Mouse (Mus musculus): ENCODE measurements at regions not wholly inside any gene's neighbourhood (a gene's known extent, or its start where the extent isn't known, plus 50 kb on each side); places are given as distances from the start of the nearest gene placed in this dataset.

- 54% methylated on average over 2 of the region's 2 CpGs for WGBS
- no peak overlapping the region for H3K4me3 ChIP-seq (replicated peaks)
- no peaks in the 10 kb centered on the region for H3K9me3 ChIP-seq
- H3K4me1 ChIP-seq, result no peaks in the 10 kb centered on the region
- peak; percentile 75; the same call in 1 of the 2 replicates for ATAC-seq (ENCODE audit: low FRiP score)
- H3K36me3 ChIP-seq (replicated peaks), result no peaks in the 10 kb centered on the region
- H3K9ac ChIP-seq, result no peak overlapping the region
- H3K27ac ChIP-seq, result no peak overlapping the region
- H3K4me2 ChIP-seq, result no peak overlapping the region
- H3K27me3 ChIP-seq, result no peaks in the 10 kb centered on the region
These were observed 75.7 kb downstream of the Ankrd16 start for GRCm38 (mm10) chr2:11853210-11853973.

- Histone ChIP-seq H3K36me3 (replicated peaks) (no peaks in the 10 kb centered on the region), H3K9me3 (peaks cover 5% of the 10 kb centered on the region; the same call in 1 of the 2 replicates), H3K27ac (no peak overlapping the region)
These were observed 92.3 kb downstream of the Ankrd16 start for GRCm38 (mm10) chr2:11869983-11870382.

DNA sequence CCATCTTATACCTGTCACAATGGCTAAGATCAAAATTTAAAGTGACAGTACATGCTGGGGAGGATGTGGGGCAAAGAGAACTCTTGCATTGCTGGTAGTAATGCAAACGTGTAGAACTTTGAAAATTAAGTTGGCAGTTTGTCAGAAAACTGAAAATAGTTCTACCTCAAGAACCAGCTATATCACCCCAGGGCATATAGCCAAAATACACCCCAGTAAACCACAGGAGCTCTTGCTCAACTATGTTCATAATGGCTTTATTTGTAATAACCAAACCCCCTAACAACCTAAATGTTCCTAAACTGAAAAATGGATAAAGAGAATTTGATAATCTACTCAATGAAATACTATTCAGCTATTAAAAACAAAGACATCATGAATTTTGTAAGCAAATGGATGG is 102.3 kb downstream of the Ankrd16 start:
- H3K4me3 ChIP-seq (replicated peaks), result no peak overlapping the region
- H3K27me3 ChIP-seq, result no peaks in the 10 kb centered on the region
- 40% methylated on average over 1 of the region's 1 CpGs for WGBS
- H3K27ac ChIP-seq, result no peak overlapping the region
- H3K9me3 ChIP-seq, result 0 out of 2 replicates have a peak, but pooled peaks cover 2% of the 10 kb centered on the region
- no peak for ATAC-seq (ENCODE audit: low FRiP score)
- no peak overlapping the region for H3K4me2 ChIP-seq
- H3K4me1 ChIP-seq, result no peaks in the 10 kb centered on the region
- no peak overlapping the region for H3K9ac ChIP-seq
- H3K36me3 ChIP-seq (replicated peaks), result no peaks in the 10 kb centered on the region

More at GRCm38 (mm10) chr2:11869983-11870382, 92.3 kb downstream of the Ankrd16 start:
- no peak for ATAC-seq (ENCODE audit: low FRiP score)
- Histone ChIP-seq H3K4me1 (no peaks in the 10 kb centered on the region), H3K9ac (no peak overlapping the region), H3K4me3 (replicated peaks) (no peak overlapping the region), H3K27me3 (no peaks in the 10 kb centered on the region), H3K4me2 (no peak overlapping the region)
- WGBS, result 43% methylated on average over 2 of the region's 2 CpGs

GRCm38 (mm10) chr2:11894792-11895568 is 117.3 kb downstream of the Ankrd16 start:
- H3K9me3 ChIP-seq, result no peaks in the 10 kb centered on the region
- no peak overlapping the region for H3K4me2 ChIP-seq
- no peak overlapping the region for H3K4me3 ChIP-seq (replicated peaks)
- H3K4me1 ChIP-seq, result no peaks in the 10 kb centered on the region
- H3K27me3 ChIP-seq, result no peaks in the 10 kb centered on the region
- 74% methylated on average over 7 of the region's 7 CpGs for whole genome bisulfite sequencing
- H3K36me3 ChIP-seq (replicated peaks), result no peaks in the 10 kb centered on the region
- no peak overlapping the region for H3K9ac ChIP-seq
- H3K27ac ChIP-seq, result no peak overlapping the region
- no peak for ATAC-seq (ENCODE audit: low FRiP score)

GRCm38 (mm10) chr2:11899698-11900660 is 122.3 kb downstream of the Ankrd16 start:
- H3K9ac ChIP-seq, result no peak overlapping the region
- no peak for ATAC-seq (ENCODE audit: low FRiP score)
- WGBS, result 87% methylated on average over 11 of the region's 11 CpGs

DNA sequence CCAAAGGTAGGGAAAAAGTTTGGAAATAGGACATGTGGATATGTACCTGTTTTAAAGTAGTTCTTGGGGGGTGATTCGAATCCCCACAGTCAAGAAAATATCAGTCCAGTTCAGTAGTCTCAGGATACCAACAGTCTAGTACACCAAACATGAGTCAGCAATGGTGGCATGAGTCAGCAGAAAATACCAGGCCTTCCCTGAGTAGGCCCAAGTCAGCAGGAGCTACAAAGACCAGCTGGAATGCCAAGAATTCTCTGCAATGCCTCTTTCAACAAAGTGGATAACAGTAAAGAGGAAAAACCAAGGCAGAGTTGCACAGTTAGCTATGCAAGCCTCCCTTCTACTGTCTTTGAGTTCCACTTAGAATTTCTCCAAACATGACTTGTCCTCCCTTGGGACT is 137.1 kb downstream of the Ankrd16 start:
- no peak for ATAC-seq (ENCODE audit: low FRiP score)
- no peak overlapping the region for H3K4me2 ChIP-seq
- H3K9ac ChIP-seq, result no peak overlapping the region
- WGBS, result 74% methylated on average over 1 of the region's 1 CpGs
- H3K4me1 ChIP-seq, result no peaks in the 10 kb centered on the region
- no peaks in the 10 kb centered on the region for H3K9me3 ChIP-seq
- no peaks in the 10 kb centered on the region for H3K36me3 ChIP-seq (replicated peaks)
- H3K27me3 ChIP-seq, result no peaks in the 10 kb centered on the region
- no peak overlapping the region for H3K4me3 ChIP-seq (replicated peaks)
- no peak overlapping the region for H3K27ac ChIP-seq

More at GRCm38 (mm10) chr2:11899698-11900660, 122.3 kb downstream of the Ankrd16 start:
- Histone ChIP-seq H3K27me3 (no peaks in the 10 kb centered on the region), H3K4me2 (no peak overlapping the region), H3K4me1 (no peaks in the 10 kb centered on the region), H3K36me3 (replicated peaks) (no peaks in the 10 kb centered on the region), H3K4me3 (replicated peaks) (no peak overlapping the region), H3K27ac (no peak overlapping the region), H3K9me3 (no peaks in the 10 kb centered on the region)

DNA sequence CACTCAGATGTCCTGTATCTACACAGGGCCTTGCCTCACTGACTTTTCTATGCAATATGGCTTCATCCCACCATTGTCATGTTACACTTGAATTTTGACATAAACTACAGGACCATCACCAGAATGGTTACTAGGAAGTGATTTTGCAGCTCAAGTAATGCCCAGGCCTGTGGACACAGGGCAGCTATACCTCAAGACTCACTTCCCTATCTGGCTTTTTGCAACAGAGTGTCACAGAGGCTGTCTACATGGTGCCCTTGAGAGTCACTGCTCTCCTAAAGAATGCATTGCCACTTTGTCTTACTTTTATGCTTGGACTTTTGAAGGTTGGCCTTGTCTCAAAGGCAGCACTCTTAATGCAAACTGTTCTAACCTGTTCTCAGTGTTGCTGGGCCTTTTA is 139.7 kb downstream of the Ankrd16 start:
- no peak for ATAC-seq (ENCODE audit: low FRiP score)
- no peak overlapping the region for H3K9ac ChIP-seq
- H3K4me2 ChIP-seq, result no peak overlapping the region
- H3K36me3 ChIP-seq (replicated peaks), result no peaks in the 10 kb centered on the region
- no peak overlapping the region for H3K27ac ChIP-seq
- H3K4me1 ChIP-seq, result no peaks in the 10 kb centered on the region
- H3K9me3 ChIP-seq, result no peaks in the 10 kb centered on the region
- H3K27me3 ChIP-seq, result no peaks in the 10 kb centered on the region
- H3K4me3 ChIP-seq (replicated peaks), result no peak overlapping the region

DNA sequence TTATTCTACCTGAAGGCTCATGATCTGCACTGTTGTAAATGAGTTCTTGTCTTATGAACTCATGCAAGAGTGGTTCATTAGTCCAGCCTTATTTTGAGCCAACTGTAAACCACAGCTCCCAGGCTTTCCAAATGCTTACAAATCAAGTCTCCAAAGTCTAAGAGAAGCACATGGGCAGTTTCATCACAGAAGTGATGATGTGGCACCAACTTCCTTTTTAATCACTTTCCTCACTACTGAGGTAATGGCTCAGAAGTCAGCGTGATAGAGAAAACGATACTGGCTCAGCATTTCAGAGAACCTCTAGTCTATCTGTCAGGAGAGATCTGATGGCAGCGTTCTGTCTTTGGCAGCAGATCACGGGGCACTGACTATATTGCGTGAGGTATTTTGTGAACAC is 140.4 kb downstream of the Ankrd16 start:
- no peak overlapping the region for H3K4me3 ChIP-seq (replicated peaks)
- no peaks in the 10 kb centered on the region for H3K36me3 ChIP-seq (replicated peaks)
- H3K4me2 ChIP-seq, result no peak overlapping the region
- H3K4me1 ChIP-seq, result no peaks in the 10 kb centered on the region
- no peaks in the 10 kb centered on the region for H3K27me3 ChIP-seq
- no peak overlapping the region for H3K9ac ChIP-seq
- H3K9me3 ChIP-seq, result no peaks in the 10 kb centered on the region
- no peak for ATAC-seq (ENCODE audit: low FRiP score)
- H3K27ac ChIP-seq, result no peak overlapping the region
- WGBS, result 81% methylated on average over 5 of the region's 5 CpGs

DNA sequence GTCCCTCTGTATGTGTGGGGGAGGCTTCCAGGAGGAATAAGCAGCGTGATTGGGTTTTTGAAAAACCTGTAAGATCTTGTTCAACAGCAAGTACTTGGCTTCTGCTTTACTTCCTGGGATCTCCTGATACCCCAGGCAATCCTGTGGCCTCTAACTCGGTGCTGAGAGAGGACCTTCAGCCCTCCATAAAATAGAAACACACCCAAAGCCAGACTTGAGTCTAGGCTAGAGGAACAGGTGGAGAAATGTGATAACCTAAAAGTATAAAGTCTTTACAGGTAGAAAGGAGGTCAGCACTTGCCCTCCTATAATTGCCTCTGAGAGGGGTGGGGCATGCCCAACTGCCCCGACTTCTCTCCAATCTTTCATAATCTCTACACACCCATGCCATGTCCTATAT is 183.1 kb downstream of the Ankrd16 start:
- no peaks in the 10 kb centered on the region for H3K9me3 ChIP-seq
- H3K27me3 ChIP-seq, result no peaks in the 10 kb centered on the region
- H3K4me1 ChIP-seq, result no peaks in the 10 kb centered on the region
- no peak overlapping the region for H3K4me2 ChIP-seq
- ATAC-seq (ENCODE audit: low FRiP score), result no peak
- H3K27ac ChIP-seq, result no peak overlapping the region
- no peak overlapping the region for H3K4me3 ChIP-seq (replicated peaks)
- no peaks in the 10 kb centered on the region for H3K36me3 ChIP-seq (replicated peaks)
- no peak overlapping the region for H3K9ac ChIP-seq
- WGBS, result 77% methylated on average over 3 of the region's 3 CpGs

DNA sequence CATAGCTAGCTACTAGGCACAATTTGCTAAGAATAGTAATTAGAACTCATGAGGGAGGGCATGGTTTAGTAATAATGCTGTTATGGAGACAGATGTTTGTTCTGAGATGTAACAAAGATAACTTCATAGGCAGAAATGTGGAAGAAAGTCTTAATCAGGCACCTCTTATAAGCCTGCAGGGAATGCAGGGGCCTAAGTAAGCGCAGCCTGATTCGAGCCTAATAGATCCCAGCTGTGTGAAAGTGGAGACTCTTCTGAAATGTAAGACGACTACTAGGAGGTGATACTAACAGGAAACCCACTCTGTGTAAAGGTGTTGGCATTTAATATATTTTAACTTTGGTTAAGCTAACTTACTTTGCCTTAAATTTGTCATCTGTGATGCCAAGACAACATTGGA is 187.7 kb downstream of the Ankrd16 start:
- 82% methylated on average over 3 of the region's 3 CpGs for WGBS
- H3K9me3 ChIP-seq, result no peaks in the 10 kb centered on the region
- no peak overlapping the region for H3K27ac ChIP-seq
- no peak for ATAC-seq (ENCODE audit: low FRiP score)
- H3K4me3 ChIP-seq (replicated peaks), result no peak overlapping the region
- no peaks in the 10 kb centered on the region for H3K27me3 ChIP-seq
- no peak overlapping the region for H3K4me2 ChIP-seq
- H3K4me1 ChIP-seq, result no peaks in the 10 kb centered on the region
- no peaks in the 10 kb centered on the region for H3K36me3 ChIP-seq (replicated peaks)
- no peak overlapping the region for H3K9ac ChIP-seq

DNA sequence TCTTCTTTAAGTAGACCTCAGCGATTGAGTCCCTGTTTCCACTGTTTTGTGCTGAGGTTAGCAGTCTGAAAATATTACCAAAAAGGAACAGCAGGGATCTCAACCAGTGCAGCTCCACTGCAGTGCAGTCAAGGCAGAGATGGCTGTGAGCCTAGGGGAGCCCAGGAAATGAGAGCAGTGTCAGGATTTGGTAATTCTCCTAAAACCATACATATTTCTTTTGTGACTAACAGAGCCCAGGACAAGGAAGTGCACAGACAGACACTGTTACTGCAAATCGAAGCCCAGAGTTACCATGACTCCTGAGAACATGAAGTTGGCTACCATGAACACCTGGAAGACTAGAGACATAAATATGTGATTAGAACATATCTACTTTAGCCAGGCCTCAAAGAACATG is 189.3 kb downstream of the Ankrd16 start:
- Histone ChIP-seq H3K4me1 (no peaks in the 10 kb centered on the region), H3K4me2 (no peak overlapping the region), H3K27me3 (no peaks in the 10 kb centered on the region), H3K36me3 (replicated peaks) (no peaks in the 10 kb centered on the region), H3K4me3 (replicated peaks) (no peak overlapping the region), H3K9me3 (no peaks in the 10 kb centered on the region), H3K9ac (no peak overlapping the region), H3K27ac (no peak overlapping the region)
- 73% methylated on average over 2 of the region's 2 CpGs for WGBS
- ATAC-seq (ENCODE audit: low FRiP score), result no peak

GRCm38 (mm10) chr2:11971972-11972371 is 194.3 kb downstream of the Ankrd16 start:
- Histone ChIP-seq H3K4me3 (replicated peaks) (no peak overlapping the region), H3K36me3 (replicated peaks) (no peaks in the 10 kb centered on the region), H3K9me3 (no peaks in the 10 kb centered on the region), H3K9ac (no peak overlapping the region), H3K27me3 (no peaks in the 10 kb centered on the region), H3K4me1 (no peaks in the 10 kb centered on the region), H3K27ac (no peak overlapping the region), H3K4me2 (no peak overlapping the region)
- WGBS, result 84% methylated on average over 5 of the region's 5 CpGs
- no peak for ATAC-seq (ENCODE audit: low FRiP score)

Data from forebrain, embryonic 12.5 days (tissue).